Mouse (Mus musculus): ENCODE measurements around the gene Ankrd53. TPM values are rescaled to one million over a fixed set of nuclear protein-coding genes. Genes with fewer than 3 reads are reported as not detected.
A peak's percentile ranks its signal among the peaks of the same experiment; 100 is the strongest.

Ankrd53 gene
- polyA plus RNA-seq, 1 experiment from 2014 or later = not detected

GRCm38 (mm10) chr6:83749286-83749685 lies 13.2 kb upstream of the Ankrd53 start:
- TF ChIP-seq CTCF (IDR thresholded peaks at IDR 0.05; ENCODE audit: low read depth) (no peak), EP300 (optimal IDR thresholded peaks at IDR 0.05) (no peak)
- Histone ChIP-seq H3K27me3 (ENCODE audit: control insufficient read depth, insufficient read depth, low read length) (no peaks in the 10 kb centered on the region), H3K4me2 (replicated peaks; ENCODE audit: low read depth) (no peak overlapping the region), H3K36me3 (ENCODE audit: control insufficient read depth, insufficient read depth, low read length) (no peaks in the 10 kb centered on the region), H3K4me3 (ENCODE audit: low read depth, low read length) (no peak overlapping the region), H3K9me3 (ENCODE audit: control insufficient read depth, low read length) (no peaks in the 10 kb centered on the region), H3K4me1 (replicated peaks; ENCODE audit: control insufficient read depth, insufficient read depth) (no peaks in the 10 kb centered on the region), H3K9ac (ENCODE audit: low read length) (no peak overlapping the region), H3K27ac (replicated peaks) (no peak overlapping the region)
- 73% methylated on average over 3 of the region's 3 CpGs for WGBS
- DNase-seq (ENCODE audit: low spot score) (no peak), ATAC-seq (ENCODE audit: low FRiP score, low TSS enrichment) (no peak)

GRCm38 (mm10) chr6:83750171-83750684 lies 12.2 kb upstream of the Ankrd53 start:
- Histone ChIP-seq H3K4me1 (replicated peaks; ENCODE audit: control insufficient read depth, insufficient read depth) (no peaks in the 10 kb centered on the region), H3K9ac (ENCODE audit: low read length) (0 out of 2 replicates have a peak overlapping the region, but pooled peaks have one; percentile 23), H3K27me3 (ENCODE audit: control insufficient read depth, insufficient read depth, low read length) (no peaks in the 10 kb centered on the region), H3K4me2 (replicated peaks; ENCODE audit: low read depth) (no peak overlapping the region), H3K27ac (replicated peaks) (no peak overlapping the region), H3K4me3 (ENCODE audit: low read depth, low read length) (no peak overlapping the region), H3K9me3 (ENCODE audit: control insufficient read depth, low read length) (no peaks in the 10 kb centered on the region), H3K36me3 (ENCODE audit: control insufficient read depth, insufficient read depth, low read length) (no peaks in the 10 kb centered on the region)
- 7% methylated on average over 11 of the region's 11 CpGs for WGBS
- DNase-seq (ENCODE audit: low spot score) (peak; percentile 65), ATAC-seq (ENCODE audit: low FRiP score, low TSS enrichment) (no peak)
- TF ChIP-seq EP300 (optimal IDR thresholded peaks at IDR 0.05) (no peak), CTCF (IDR thresholded peaks at IDR 0.05; ENCODE audit: low read depth) (peak; percentile 90)

- TF ChIP-seq EP300 (optimal IDR thresholded peaks at IDR 0.05) (no peak), CTCF (IDR thresholded peaks at IDR 0.05; ENCODE audit: low read depth) (no peak)
- H3K9ac ChIP-seq (ENCODE audit: low read length) = no peak overlapping the region
- no peaks in the 10 kb centered on the region for H3K36me3 ChIP-seq (ENCODE audit: control insufficient read depth, insufficient read depth, low read length)
- ATAC-seq (ENCODE audit: low FRiP score, low TSS enrichment) (no peak), DNase-seq (ENCODE audit: low spot score) (no peak)
- H3K27me3 ChIP-seq (ENCODE audit: control insufficient read depth, insufficient read depth, low read length) = 0 out of 2 replicates have a peak, but pooled peaks cover 4% of the 10 kb centered on the region
- H3K9me3 ChIP-seq (ENCODE audit: control insufficient read depth, low read length) = no peaks in the 10 kb centered on the region
- H3K27ac ChIP-seq (replicated peaks) = no peak overlapping the region
- no peak overlapping the region for H3K4me3 ChIP-seq (ENCODE audit: low read depth, low read length)
- no peaks in the 10 kb centered on the region for H3K4me1 ChIP-seq (replicated peaks; ENCODE audit: control insufficient read depth, insufficient read depth)
- no peak overlapping the region for H3K4me2 ChIP-seq (replicated peaks; ENCODE audit: low read depth)
- WGBS = 75% methylated on average over 9 of the region's 9 CpGs
These were observed 6.4 kb upstream of the Ankrd53 start for GRCm38 (mm10) chr6:83756051-83756450.

GRCm38 (mm10) chr6:83762880-83763431 lies 512 bp downstream of the Ankrd53 start:
- H3K4me2 ChIP-seq (replicated peaks; ENCODE audit: low read depth) = peak overlapping the region; percentile 60
- WGBS = 2% methylated on average over 35 of the region's 35 CpGs
- no peaks in the 10 kb centered on the region for H3K36me3 ChIP-seq (ENCODE audit: control insufficient read depth, insufficient read depth, low read length)
- no peak overlapping the region for H3K27ac ChIP-seq (replicated peaks)
- peak overlapping the region; percentile 32 for H3K4me3 ChIP-seq (ENCODE audit: low read depth, low read length)
- DNase-seq (ENCODE audit: low spot score) (peak; percentile 64), ATAC-seq (ENCODE audit: low FRiP score, low TSS enrichment) (peak; percentile 67)
- H3K9me3 ChIP-seq (ENCODE audit: control insufficient read depth, low read length) = no peaks in the 10 kb centered on the region
- peak overlapping the region; percentile 3; the same call in 1 of the 2 replicates for H3K9ac ChIP-seq (ENCODE audit: low read length)
- 0 out of 2 replicates have a peak, but pooled peaks cover 1% of the 10 kb centered on the region for H3K27me3 ChIP-seq (ENCODE audit: control insufficient read depth, insufficient read depth, low read length)
- peaks cover 3% of the 10 kb centered on the region; the same call in 1 of the 2 replicates for H3K4me1 ChIP-seq (replicated peaks; ENCODE audit: control insufficient read depth, insufficient read depth)
- TF ChIP-seq CTCF (IDR thresholded peaks at IDR 0.05; ENCODE audit: low read depth) = peak; percentile 52
- no peak for TF ChIP-seq EP300 (optimal IDR thresholded peaks at IDR 0.05)

- Histone ChIP-seq H3K9me3 (ENCODE audit: control insufficient read depth, low read length) (no peaks in the 10 kb centered on the region), H3K4me1 (replicated peaks; ENCODE audit: control insufficient read depth, insufficient read depth) (peaks cover 3% of the 10 kb centered on the region; the same call in 1 of the 2 replicates), H3K4me2 (replicated peaks; ENCODE audit: low read depth) (no peak overlapping the region), H3K27me3 (ENCODE audit: control insufficient read depth, insufficient read depth, low read length) (no peaks in the 10 kb centered on the region), H3K9ac (ENCODE audit: low read length) (no peak overlapping the region), H3K27ac (replicated peaks) (no peak overlapping the region), H3K4me3 (ENCODE audit: low read depth, low read length) (no peak overlapping the region), H3K36me3 (ENCODE audit: control insufficient read depth, insufficient read depth, low read length) (peaks cover 8% of the 10 kb centered on the region; the same call in 1 of the 2 replicates)
- no peak for DNase-seq (ENCODE audit: low spot score)
- no peak for ATAC-seq (ENCODE audit: low FRiP score, low TSS enrichment)
- WGBS = 83% methylated on average over 3 of the region's 3 CpGs
- TF ChIP-seq CTCF (IDR thresholded peaks at IDR 0.05; ENCODE audit: low read depth) = no peak
- no peak for TF ChIP-seq EP300 (optimal IDR thresholded peaks at IDR 0.05)
These were observed 4.5 kb downstream of the Ankrd53 start for GRCm38 (mm10) chr6:83766982-83767381.

- no peak overlapping the region for H3K27ac ChIP-seq (replicated peaks)
- no peaks in the 10 kb centered on the region for H3K4me1 ChIP-seq (replicated peaks; ENCODE audit: control insufficient read depth, insufficient read depth)
- peaks cover 11% of the 10 kb centered on the region for H3K36me3 ChIP-seq (ENCODE audit: control insufficient read depth, insufficient read depth, low read length)
- no peak overlapping the region for H3K4me2 ChIP-seq (replicated peaks; ENCODE audit: low read depth)
- TF ChIP-seq EP300 (optimal IDR thresholded peaks at IDR 0.05) (no peak), CTCF (IDR thresholded peaks at IDR 0.05; ENCODE audit: low read depth) (no peak)
- no peak overlapping the region for H3K4me3 ChIP-seq (ENCODE audit: low read depth, low read length)
- H3K27me3 ChIP-seq (ENCODE audit: control insufficient read depth, insufficient read depth, low read length) = no peaks in the 10 kb centered on the region
- WGBS = 68% methylated on average over 5 of the region's 5 CpGs
- DNase-seq (ENCODE audit: low spot score) = no peak
- H3K9me3 ChIP-seq (ENCODE audit: control insufficient read depth, low read length) = no peaks in the 10 kb centered on the region
- ATAC-seq (ENCODE audit: low FRiP score, low TSS enrichment) = no peak
- no peak overlapping the region for H3K9ac ChIP-seq (ENCODE audit: low read length)
These were observed 6.0 kb downstream of the Ankrd53 start for GRCm38 (mm10) chr6:83768485-83768884.
